Mouse (Mus musculus) embryonic facial prominence, embryonic 10.5 days (tissue): ENCODE results near the gene Bpifa5. TPM values are rescaled to one million over a fixed set of nuclear protein-coding genes. Genes with fewer than 3 reads are reported as not detected.

ENCODE experiments used
- DNase-seq: peaks from one replicate; pipeline ENCODE4 v3.0.0-alpha.2; 2017; ENCODE audit warnings: low spot score
- H3K27ac ChIP-seq: fragments of 300-500 bp; sonication (generic); replicated peaks from 2 replicates; pipeline ENCODE4 v1.5.1; 2016; ENCODE audit warnings: mild to moderate bottlenecking
- H3K27me3 ChIP-seq: fragments of 300-500 bp; sonication (generic); replicated peaks from 2 replicates; pipeline ENCODE4 v1.6.1; 2016; ENCODE audit warnings: low read depth, mild to moderate bottlenecking; ENCODE audit not compliant: poor library complexity, severe bottlenecking
- H3K36me3 ChIP-seq: fragments of 300-500 bp; sonication (generic); replicated peaks from 2 replicates; pipeline ENCODE4 v1.6.1; 2016; ENCODE audit warnings: mild to moderate bottlenecking, moderate library complexity
- H3K4me1 ChIP-seq: fragments of 300-500 bp; sonication (generic); 2 replicates; pipeline ENCODE4 v1.6.1; 2016
- H3K4me3 ChIP-seq: fragments of 300-500 bp; sonication (generic); 2 replicates; pipeline ENCODE4 v1.5.1; 2016; ENCODE audit warnings: mild to moderate bottlenecking, moderate library complexity
- H3K9me3 ChIP-seq: fragments of 300-500 bp; sonication (generic); 2 replicates; pipeline ENCODE4 v1.6.1; 2016; ENCODE audit warnings: mild to moderate bottlenecking
- WGBS: fragments of 180-500 bp; shearing (Covaris S2); methylation state at CpG from one replicate; pipeline ENCODE4 v1.1.7; 2016; 5-methylcytosine and 5-hydroxymethylcytosine counted together
- polyA plus RNA-seq: library from polyadenylated mRNA; unstranded; fragments of >200 nt; fragmentation: Nextera tagmentation; extraction: Ambion mirVana; gene quantifications from 2 replicates; pipeline ENCODE4 v1.2.1, GENCODE M21; 2016

Gene Bpifa5
- polyA plus RNA-seq, 1 experiment from 2014 or later: not detected

- Histone ChIP-seq H3K9me3 (no peaks in the 10 kb centered on the region), H3K36me3 (no peaks in the 10 kb centered on the region), H3K27me3 (no peaks in the 10 kb centered on the region), H3K27ac (no peak overlapping the region), H3K4me1 (no peaks in the 10 kb centered on the region), H3K4me3 (no peak overlapping the region)
- WGBS: 89% methylated on average over 4 of the region's 4 CpGs
- no peak for DNase-seq
Observed at GRCm38 (mm10) chr2:154211881-154212280, 49.5 kb downstream of the Bpifa5 start.

- Histone ChIP-seq H3K36me3 (no peaks in the 10 kb centered on the region), H3K27me3 (no peaks in the 10 kb centered on the region), H3K4me3 (no peak overlapping the region), H3K4me1 (no peaks in the 10 kb centered on the region), H3K27ac (no peak overlapping the region), H3K9me3 (no peaks in the 10 kb centered on the region)
- DNase-seq: peak; percentile 83
- 20% methylated on average over 5 of the region's 5 CpGs for WGBS
Observed at GRCm38 (mm10) chr2:154215191-154215590, 52.8 kb downstream of the Bpifa5 start.

Other genes starting within 250 kb of the Bpifa5 start
- gene Bpifb3, start 244.4 kb upstream of the Bpifa5 start, polyA plus RNA-seq: not detected in 2 replicates
- 0.10 and 0.16 TPM in 2 replicates for gene Bpifb4, start 224.4 kb upstream of the Bpifa5 start, polyA plus RNA-seq
- gene Bpifa6, start 187.7 kb upstream of the Bpifa5 start, polyA plus RNA-seq: not detected in 2 replicates
- not detected in 2 replicates for gene Bpifa2, start 154.3 kb upstream of the Bpifa5 start, polyA plus RNA-seq
- not detected in 2 replicates for gene Bpifa3, start 32.3 kb upstream of the Bpifa5 start, polyA plus RNA-seq
- not detected in 2 replicates for gene Bpifa1, start 19.7 kb upstream of the Bpifa5 start, polyA plus RNA-seq
- gene Bpifb1, start 28.2 kb downstream of the Bpifa5 start, polyA plus RNA-seq: not detected in 2 replicates
- gene Bpifb5, start 61.1 kb downstream of the Bpifa5 start, polyA plus RNA-seq: 0.20 and 0.32 TPM in 2 replicates
- gene Bpifb9a, start 95.2 kb downstream of the Bpifa5 start, polyA plus RNA-seq: not detected in 2 replicates
- not detected in 2 replicates for gene Bpifb9b, start 144.6 kb downstream of the Bpifa5 start, polyA plus RNA-seq
- 15.1 and 15.8 TPM in 2 replicates for gene Cdk5rap1, start 210.4 kb downstream of the Bpifa5 start, polyA plus RNA-seq
- 3.0 and 3.9 TPM in 2 replicates for gene Snta1, start 245.5 kb downstream of the Bpifa5 start, polyA plus RNA-seq